Mouse (Mus musculus) hindbrain, embryonic 14.5 days (tissue): ENCODE measurements around the gene Nell1. TPM values are rescaled to one million over a fixed set of nuclear protein-coding genes. Genes with fewer than 3 reads are reported as not detected.

Source experiments
- ATAC-seq: fragments of 200-750 bp; cut with Nextera tagmentation; 2 replicates; pipeline ENCODE4 v1.8.0; 2017; ENCODE audit warnings: moderate number of reproducible peaks, mild to moderate bottlenecking, moderate TSS enrichment, moderate library complexity; ENCODE audit not compliant: low FRiP score
- DNase-seq: peaks from one replicate; pipeline ENCODE4 v3.0.0-alpha.2; 2015; ENCODE audit warnings: low spot score
- H3K27ac ChIP-seq: fragments of 300-500 bp; sonication (generic); 2 replicates; pipeline ENCODE4 v1.5.1; 2014; ENCODE audit warnings: mild to moderate bottlenecking, moderate library complexity
- H3K27me3 ChIP-seq: fragments of 300-500 bp; sonication (generic); 2 replicates; pipeline ENCODE4 v1.6.1; 2014; ENCODE audit warnings: mild to moderate bottlenecking, low read length, mixed read lengths; ENCODE audit not compliant: control insufficient read depth, insufficient read depth
- H3K36me3 ChIP-seq: fragments of 300-500 bp; sonication (generic); replicated peaks from 2 replicates; pipeline ENCODE4 v1.6.1; 2014; ENCODE audit not compliant: control insufficient read depth, insufficient read depth
- H3K4me1 ChIP-seq: fragments of 300-500 bp; sonication (generic); replicated peaks from 2 replicates; pipeline ENCODE4 v1.6.1; 2014; ENCODE audit warnings: antibody characterized with exemption, low read length, mixed read lengths; ENCODE audit not compliant: control insufficient read depth, insufficient read depth
- H3K4me2 ChIP-seq: fragments of 300-500 bp; sonication (generic); replicated peaks from 2 replicates; pipeline ENCODE4 v1.6.1; 2014; ENCODE audit warnings: mild to moderate bottlenecking, moderate library complexity
- H3K4me3 ChIP-seq: fragments of 300-500 bp; sonication (generic); replicated peaks from 2 replicates; pipeline ENCODE4 v1.5.1; 2014; ENCODE audit warnings: mild to moderate bottlenecking, low read length
- H3K9ac ChIP-seq: fragments of 300-500 bp; sonication (generic); 2 replicates; pipeline ENCODE4 v1.6.1; 2014
- H3K9me3 ChIP-seq: fragments of 300-500 bp; sonication (generic); 2 replicates; pipeline ENCODE4 v1.6.1; 2016; ENCODE audit warnings: low read length; ENCODE audit not compliant: control insufficient read depth
- WGBS: fragments of 180-500 bp; shearing (Covaris S2); extraction: QIAGEN DNeasy Blood & Tissue Kit; methylation state at CpG from one replicate; pipeline ENCODE4 v1.1.7; 2014; 5-methylcytosine and 5-hydroxymethylcytosine counted together
- polyA plus RNA-seq: library from polyadenylated mRNA; unstranded; fragments of >200 nt; fragmentation: Nextera tagmentation; extraction: Ambion mirVana; gene quantifications from 2 replicates; pipeline ENCODE4 v1.2.1, GENCODE M21; 2014

Nell1 gene
- polyA plus RNA-seq, 1 experiment from 2014 or later: 36.0 TPM

DNA sequence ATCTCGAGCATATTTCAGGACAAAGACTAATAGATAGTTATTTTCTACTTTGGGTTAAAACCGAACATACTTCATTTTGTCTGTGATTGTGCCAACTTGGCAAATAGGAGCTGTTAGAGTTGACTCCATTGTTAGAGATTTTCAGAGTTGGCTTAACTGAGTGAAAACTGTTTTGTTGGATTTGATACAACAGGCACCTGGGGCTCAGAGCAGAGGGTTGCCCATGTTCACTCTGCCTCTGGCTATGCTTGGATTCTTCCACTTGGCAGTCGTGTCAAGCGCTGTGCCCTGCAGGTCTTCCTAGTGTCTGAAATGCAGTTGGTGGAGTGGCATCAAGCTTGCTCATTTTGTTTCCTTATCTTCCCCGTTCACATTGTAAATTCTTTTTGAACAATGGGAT, 363.6 kb downstream of the Nell1 start:
- no peaks in the 10 kb centered on the region for H3K9me3 ChIP-seq
- DNase-seq (no peak), ATAC-seq (no peak)
- no peaks in the 10 kb centered on the region for H3K27me3 ChIP-seq
- no peak overlapping the region for H3K9ac ChIP-seq
- no peak overlapping the region for H3K27ac ChIP-seq
- H3K4me2 ChIP-seq: no peak overlapping the region
- WGBS: 83% methylated on average over 5 of the region's 5 CpGs
- no peaks in the 10 kb centered on the region for H3K36me3 ChIP-seq
- no peaks in the 10 kb centered on the region for H3K4me1 ChIP-seq
- H3K4me3 ChIP-seq: no peak overlapping the region

DNA sequence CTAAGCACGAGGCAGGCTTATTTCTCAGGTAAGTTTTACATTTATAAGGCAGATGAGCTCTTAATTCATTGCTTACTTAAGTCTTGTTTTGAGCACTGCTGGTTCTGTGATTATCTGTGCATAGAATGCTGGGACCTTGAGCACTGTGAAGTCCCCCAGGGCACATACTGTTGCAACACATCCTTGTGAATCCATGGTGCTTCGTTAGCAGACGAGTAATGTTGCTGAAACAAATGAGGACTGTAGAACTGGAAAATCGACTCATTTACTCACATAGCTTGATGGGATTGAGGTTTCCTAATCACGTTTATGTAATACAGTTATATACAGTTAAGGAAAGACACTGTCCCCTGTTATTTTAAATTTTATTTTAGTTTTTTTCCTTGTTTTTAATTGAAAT, 364.1 kb downstream of the Nell1 start:
- no peak overlapping the region for H3K4me3 ChIP-seq
- ATAC-seq: no peak
- 79% methylated on average over 5 of the region's 5 CpGs for WGBS

DNA sequence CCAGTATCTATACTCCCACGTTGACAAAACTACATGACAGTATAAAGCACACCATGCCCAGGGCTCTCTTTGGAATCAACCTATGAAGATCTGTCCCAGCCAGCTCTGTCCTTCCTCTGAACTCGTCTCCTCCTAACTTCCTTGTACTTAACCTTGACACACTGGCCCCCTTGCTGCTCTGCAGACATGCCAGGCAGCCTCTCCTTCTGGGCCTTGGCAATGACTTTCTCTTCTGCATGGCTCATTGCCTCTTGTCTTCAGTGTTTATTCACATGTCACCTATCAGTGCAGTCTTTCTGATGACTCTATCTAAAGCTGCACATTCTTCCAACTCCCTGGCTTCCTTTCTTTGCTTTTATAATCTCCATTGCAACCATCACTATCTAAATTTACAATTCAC, 376.9 kb downstream of the Nell1 start:
- H3K4me1 ChIP-seq: no peaks in the 10 kb centered on the region
- no peak overlapping the region for H3K27ac ChIP-seq
- H3K9ac ChIP-seq: no peak overlapping the region
- H3K4me3 ChIP-seq: no peak overlapping the region
- 62% methylated on average over 2 of the region's 2 CpGs for WGBS
- no peak overlapping the region for H3K4me2 ChIP-seq
- no peaks in the 10 kb centered on the region for H3K36me3 ChIP-seq
- no peak for DNase-seq
- no peaks in the 10 kb centered on the region for H3K27me3 ChIP-seq
- no peaks in the 10 kb centered on the region for H3K9me3 ChIP-seq
- no peak for ATAC-seq

More for the DNA sequence above, 364.1 kb downstream of the Nell1 start:
- Histone ChIP-seq H3K27me3 (no peaks in the 10 kb centered on the region), H3K9me3 (no peaks in the 10 kb centered on the region), H3K36me3 (no peaks in the 10 kb centered on the region), H3K27ac (no peak overlapping the region), H3K9ac (no peak overlapping the region), H3K4me1 (no peaks in the 10 kb centered on the region), H3K4me2 (no peak overlapping the region)
- DNase-seq: no peak

DNA sequence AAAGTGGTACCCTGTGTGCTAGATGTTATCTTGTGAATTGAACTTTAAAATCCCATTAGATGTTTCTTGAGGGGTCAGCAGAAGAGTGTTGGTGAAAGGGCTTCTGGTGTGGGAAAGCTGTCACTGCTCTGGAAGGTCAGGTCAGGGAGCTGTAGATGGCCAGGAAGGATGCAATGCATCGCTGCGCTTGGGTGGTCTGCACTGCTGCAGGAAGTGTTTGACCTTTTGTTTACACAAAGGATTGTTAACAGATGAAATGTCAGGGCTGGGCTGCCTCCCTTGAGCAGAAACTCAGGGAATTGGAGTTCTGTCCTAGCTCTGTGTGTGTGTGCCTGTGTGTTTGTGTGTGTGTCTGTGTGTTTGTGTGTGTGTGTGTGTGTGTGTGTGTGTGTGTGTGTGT, 382.5 kb downstream of the Nell1 start:
- ATAC-seq: no peak
- Histone ChIP-seq H3K9ac (no peak overlapping the region), H3K27me3 (no peaks in the 10 kb centered on the region), H3K9me3 (no peaks in the 10 kb centered on the region), H3K4me3 (no peak overlapping the region), H3K4me1 (0 out of 2 replicates have a peak, but pooled peaks cover 3% of the 10 kb centered on the region), H3K36me3 (no peaks in the 10 kb centered on the region), H3K4me2 (no peak overlapping the region), H3K27ac (no peak overlapping the region)
- no peak for DNase-seq
- 19% methylated on average over 2 of the region's 2 CpGs for WGBS

DNA sequence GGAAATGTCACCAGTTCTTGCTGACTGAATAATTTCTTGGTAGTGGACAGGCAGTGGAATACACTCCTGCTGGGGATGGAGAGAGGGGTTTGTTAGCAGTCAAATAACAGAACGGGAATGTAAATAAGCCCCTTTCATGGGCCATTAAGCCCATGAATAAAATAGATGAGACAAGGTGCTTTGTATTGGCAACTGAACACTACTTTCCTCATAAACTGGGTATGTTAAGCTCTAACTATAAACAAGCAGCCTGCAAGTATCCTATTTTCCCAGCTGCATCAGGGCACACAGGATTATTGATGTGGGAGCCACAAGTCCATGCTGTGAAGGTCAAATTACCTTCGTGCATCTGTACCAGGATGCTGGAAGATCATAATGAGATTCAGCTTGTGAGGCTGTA, 387.4 kb downstream of the Nell1 start:
- 18% methylated on average over 2 of the region's 2 CpGs for WGBS
- H3K4me3 ChIP-seq: no peak overlapping the region
- H3K9me3 ChIP-seq: no peaks in the 10 kb centered on the region
- no peaks in the 10 kb centered on the region for H3K27me3 ChIP-seq
- 0 out of 2 replicates have a peak, but pooled peaks cover 7% of the 10 kb centered on the region for H3K4me1 ChIP-seq
- H3K27ac ChIP-seq: no peak overlapping the region
- ATAC-seq: no peak
- H3K4me2 ChIP-seq: no peak overlapping the region
- no peak overlapping the region for H3K9ac ChIP-seq
- H3K36me3 ChIP-seq: no peaks in the 10 kb centered on the region
- no peak for DNase-seq

DNA sequence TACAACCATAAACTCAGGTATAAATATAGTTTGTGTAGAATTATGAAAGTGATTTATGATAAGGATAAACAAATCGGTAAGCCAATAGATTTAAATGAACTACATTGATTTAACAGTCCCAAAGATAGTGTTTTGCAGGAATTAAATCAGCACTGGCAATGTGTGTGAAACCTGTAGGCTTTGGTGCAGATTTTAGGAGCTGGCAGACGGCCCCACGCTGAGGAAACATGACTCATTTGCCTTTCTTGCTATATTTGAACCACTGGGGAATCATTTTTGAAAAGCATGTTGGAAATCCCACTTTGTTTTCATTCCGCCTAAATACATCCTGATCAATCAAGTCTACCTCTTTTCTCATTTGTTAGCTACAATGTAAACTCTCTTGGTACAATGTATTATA, 400.2 kb downstream of the Nell1 start:
- no peak overlapping the region for H3K4me3 ChIP-seq
- no peaks in the 10 kb centered on the region for H3K27me3 ChIP-seq
- WGBS: 93% methylated on average over 4 of the region's 4 CpGs
- H3K4me1 ChIP-seq: no peaks in the 10 kb centered on the region
- DNase-seq (no peak), ATAC-seq (no peak)
- H3K4me2 ChIP-seq: no peak overlapping the region
- H3K27ac ChIP-seq: no peak overlapping the region
- H3K36me3 ChIP-seq: no peaks in the 10 kb centered on the region
- no peak overlapping the region for H3K9ac ChIP-seq
- H3K9me3 ChIP-seq: no peaks in the 10 kb centered on the region

DNA sequence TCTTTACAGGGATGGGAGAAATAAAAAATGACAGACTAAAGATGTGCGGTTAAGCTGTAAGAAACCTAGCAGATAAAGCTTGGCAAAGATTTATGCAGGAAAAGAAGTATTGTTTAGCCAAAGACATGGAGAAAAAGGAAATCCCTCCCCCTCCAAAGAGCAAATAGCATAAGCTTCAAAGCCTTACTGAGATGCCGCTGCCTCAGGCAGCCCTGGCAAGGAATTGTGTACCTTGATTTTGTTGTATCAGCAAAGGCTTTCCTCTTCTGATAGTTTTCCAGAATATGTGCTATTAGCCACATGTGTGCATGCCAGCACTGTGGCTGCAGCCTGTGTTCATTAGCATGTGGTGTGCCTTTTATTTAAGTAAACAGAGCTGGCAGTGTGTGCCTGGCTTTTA, 435.8 kb downstream of the Nell1 start:
- Histone ChIP-seq H3K9ac (no peak overlapping the region), H3K27ac (no peak overlapping the region), H3K9me3 (no peaks in the 10 kb centered on the region), H3K27me3 (no peaks in the 10 kb centered on the region), H3K4me2 (no peak overlapping the region), H3K4me1 (no peaks in the 10 kb centered on the region; the same call in 1 of the 2 replicates), H3K4me3 (no peak overlapping the region), H3K36me3 (no peaks in the 10 kb centered on the region)
- DNase-seq: no peak
- ATAC-seq: no peak
- 70% methylated on average over 2 of the region's 2 CpGs for WGBS

DNA sequence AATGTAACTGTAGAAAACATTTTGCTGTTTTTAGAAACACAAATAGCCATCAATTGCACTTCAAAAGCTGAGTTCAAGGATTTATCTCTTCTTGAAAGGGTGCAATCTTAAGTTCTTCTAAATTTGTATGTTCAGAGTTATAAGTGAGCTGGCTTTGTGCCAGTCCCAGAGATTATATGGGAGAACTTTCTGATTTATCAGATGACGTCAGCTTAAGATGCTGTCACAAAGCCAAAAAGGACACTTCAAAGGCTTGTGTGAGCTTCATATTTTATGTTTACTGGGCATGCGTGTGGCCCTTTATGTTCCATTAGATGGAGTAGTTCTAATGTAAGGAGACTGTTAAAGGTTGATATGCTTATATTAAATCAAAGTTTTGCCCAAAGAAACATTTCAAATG, 445.3 kb downstream of the Nell1 start:
- 80% methylated on average over 2 of the region's 2 CpGs for WGBS
- Histone ChIP-seq H3K4me1 (no peaks in the 10 kb centered on the region), H3K9me3 (no peaks in the 10 kb centered on the region), H3K27ac (no peak overlapping the region), H3K36me3 (no peaks in the 10 kb centered on the region), H3K4me3 (no peak overlapping the region), H3K4me2 (no peak overlapping the region), H3K9ac (no peak overlapping the region), H3K27me3 (no peaks in the 10 kb centered on the region)
- DNase-seq (no peak), ATAC-seq (no peak)

DNA sequence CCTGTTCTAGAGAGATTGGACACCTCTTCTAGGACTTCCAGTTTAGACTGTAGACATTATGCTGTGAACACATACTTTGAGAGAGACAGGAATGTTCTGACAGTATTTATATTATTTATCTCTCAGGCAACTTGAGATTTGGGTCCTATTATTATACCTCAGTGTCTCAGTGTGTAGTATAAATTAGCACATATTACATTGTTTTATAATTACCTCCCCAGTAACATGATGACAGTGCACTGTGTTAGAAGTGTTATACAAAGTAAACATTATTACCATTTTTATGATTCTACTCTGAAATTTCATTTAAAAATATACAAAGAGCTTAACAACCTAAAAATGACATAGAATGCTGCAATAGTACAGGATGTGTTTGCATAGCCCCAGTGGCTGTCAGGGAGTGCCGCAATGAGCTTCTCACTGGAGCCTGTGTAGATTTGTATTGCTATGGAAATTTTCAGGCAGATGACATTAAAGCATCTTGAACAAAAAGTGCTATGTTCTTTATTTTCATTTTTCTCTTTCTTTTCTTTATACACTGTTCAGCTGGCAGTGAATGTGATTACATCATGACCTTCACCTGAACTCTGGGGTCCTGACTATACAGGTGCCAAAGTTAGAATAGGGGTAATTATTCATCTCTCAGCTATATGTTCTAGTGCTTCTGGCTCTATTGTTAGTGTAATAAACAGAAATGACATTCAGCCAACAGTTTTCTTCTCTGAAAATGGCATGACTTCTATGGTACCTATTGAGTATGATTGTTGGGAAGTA, 447.9 kb downstream of the Nell1 start:
- H3K27me3 ChIP-seq: no peaks in the 10 kb centered on the region
- ATAC-seq: no peak
- no peaks in the 10 kb centered on the region for H3K9me3 ChIP-seq
- no peak for DNase-seq
- H3K4me3 ChIP-seq: no peak overlapping the region
- H3K9ac ChIP-seq: no peak overlapping the region
- no peak overlapping the region for H3K27ac ChIP-seq
- H3K4me2 ChIP-seq: no peak overlapping the region
- 69% methylated on average over 1 of the region's 1 CpGs for WGBS
- H3K36me3 ChIP-seq: no peaks in the 10 kb centered on the region
- no peaks in the 10 kb centered on the region for H3K4me1 ChIP-seq

DNA sequence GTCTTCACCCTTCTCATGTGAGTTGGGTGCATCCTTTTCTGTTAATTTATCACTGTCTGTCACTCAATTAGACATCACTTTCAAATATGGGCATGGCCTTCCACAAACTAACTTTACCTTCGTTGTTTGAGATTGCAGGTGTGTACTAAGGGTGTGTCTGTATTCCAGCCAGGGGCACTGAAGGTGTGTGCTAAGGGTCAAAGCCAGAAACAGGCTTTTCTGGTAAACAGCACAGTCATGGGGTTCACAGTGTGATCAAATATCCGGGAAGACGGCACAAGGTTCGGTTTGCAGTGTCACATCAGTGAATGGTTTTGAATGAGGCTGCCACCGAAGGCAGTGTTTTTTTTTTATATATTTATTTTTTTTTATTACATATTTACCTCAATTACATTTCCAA, 455.1 kb downstream of the Nell1 start:
- Histone ChIP-seq H3K4me2 (no peak overlapping the region), H3K9me3 (no peaks in the 10 kb centered on the region), H3K27ac (no peak overlapping the region), H3K4me1 (no peaks in the 10 kb centered on the region), H3K9ac (no peak overlapping the region), H3K36me3 (no peaks in the 10 kb centered on the region), H3K4me3 (no peak overlapping the region), H3K27me3 (no peaks in the 10 kb centered on the region)
- WGBS: 93% methylated on average over 5 of the region's 5 CpGs
- DNase-seq (no peak), ATAC-seq (no peak)
